Mouse (Mus musculus): Measurements from ENCODE around the gene Depdc1b.

GRCm38 (mm10) chr13:108453064-108453919 lies 137.2 kb downstream of the Depdc1b start:
- TF ChIP-seq CHD2 (IDR thresholded peaks at IDR 0.05; ENCODE audit: low read depth, low read length) (no peak), ZC3H11A (IDR thresholded peaks at IDR 0.05; ENCODE audit: borderline replicate concordance, low read depth, low read length) (no peak), ZNF384 (IDR thresholded peaks at IDR 0.05; ENCODE audit: low read depth, low read length) (no peak), MAFK (IDR thresholded peaks at IDR 0.05; ENCODE audit: insufficient read depth, low read depth, low read length) (no peak)

Measured in ES-E14 (cell line).